Mouse (Mus musculus): ENCODE measurements at regions not wholly inside any gene's neighbourhood (a gene's known extent, or its start where the extent isn't known, plus 50 kb on each side); places are given as distances from the start of the nearest gene placed in this dataset.

DNA sequence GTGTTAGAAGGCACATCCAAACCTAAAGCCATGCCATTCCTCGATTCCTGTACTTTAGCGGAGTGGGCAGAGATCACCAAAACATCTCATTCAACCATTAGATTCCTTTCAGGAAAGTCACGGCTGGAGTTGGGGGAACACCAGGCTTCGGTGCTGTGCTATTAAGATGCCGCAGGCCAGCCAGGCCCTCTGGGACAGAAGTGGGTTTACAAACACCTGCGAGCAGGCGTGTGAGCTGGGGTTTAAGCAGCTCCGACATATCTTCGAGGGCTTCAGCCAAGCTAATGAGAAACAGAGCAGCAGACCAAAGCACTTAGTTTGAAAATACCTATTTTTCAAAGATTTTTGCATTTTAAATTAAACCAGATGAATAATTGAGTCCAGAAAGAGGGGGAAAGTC lies 183.2 kb upstream of the 2610301B20Rik start:
- no peak for TF ChIP-seq ZNF384 (IDR thresholded peaks at IDR 0.05; ENCODE audit: low read depth, low read length)
- no peak for TF ChIP-seq CHD2 (IDR thresholded peaks at IDR 0.05; ENCODE audit: low read depth, low read length)
- no peak for TF ChIP-seq MAFK (IDR thresholded peaks at IDR 0.05; ENCODE audit: insufficient read depth, low read depth, low read length)
